Mouse (Mus musculus): ENCODE measurements at regions not wholly inside any gene's neighbourhood (a gene's known extent, or its start where the extent isn't known, plus 50 kb on each side); places are given as distances from the start of the nearest gene placed in this dataset.
A peak's percentile ranks its signal among the peaks of the same experiment; 100 is the strongest.

GRCm38 (mm10) chr11:64655162-64655561 is 218.7 kb upstream of the F930015N05Rik start:
- no peak for DNase-seq (ENCODE audit: low read depth, low spot score)

- no peak for DNase-seq (ENCODE audit: low read depth, low spot score)
These were observed 226.7 kb upstream of the F930015N05Rik start for GRCm38 (mm10) chr11:64663166-64663565.

DNA sequence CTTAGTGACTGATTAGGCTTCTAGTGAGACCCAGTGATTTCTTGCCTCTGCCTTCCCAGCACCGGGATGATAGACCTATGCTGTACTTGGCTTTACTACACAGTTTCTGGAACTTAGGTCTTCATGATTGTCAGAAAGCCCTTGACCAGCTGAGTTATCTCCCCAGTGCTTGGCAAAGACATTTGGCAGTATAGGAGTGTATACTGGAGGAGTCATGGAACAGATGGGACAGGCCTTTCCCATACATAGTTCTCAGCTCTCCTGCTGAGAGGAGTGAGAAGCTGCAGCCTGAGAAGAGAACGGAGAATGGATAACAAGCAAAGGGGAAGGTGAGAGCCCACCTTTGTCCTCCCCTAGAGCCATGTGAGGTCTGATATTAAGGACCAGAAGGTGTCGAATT is 230.6 kb upstream of the F930015N05Rik start:
- no peak for DNase-seq (ENCODE audit: low read depth, low spot score)

GRCm38 (mm10) chr11:64667521-64667920 is 231.1 kb upstream of the F930015N05Rik start:
- no peak for DNase-seq (ENCODE audit: low read depth, low spot score)

DNA sequence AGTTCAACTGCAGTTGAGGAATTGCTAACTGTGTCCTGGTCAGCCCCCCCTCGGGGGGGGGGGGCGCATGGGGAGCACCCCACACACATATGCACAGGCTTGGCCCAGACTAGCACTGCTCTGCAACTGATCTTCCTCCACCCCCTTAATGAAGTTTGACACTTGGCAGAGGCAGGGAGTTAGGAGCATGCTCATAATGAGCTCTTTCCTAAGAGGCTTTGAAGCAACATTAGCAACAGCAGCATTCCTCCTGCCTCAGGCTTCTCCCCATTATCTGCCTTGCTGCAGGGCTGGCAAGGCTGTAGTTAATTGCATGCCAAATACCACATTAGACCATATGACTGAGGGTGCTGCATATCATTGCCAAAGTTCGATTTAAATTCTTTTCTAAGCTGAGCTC is 235.4 kb upstream of the F930015N05Rik start:
- no peak for DNase-seq (ENCODE audit: low read depth, low spot score)

DNA sequence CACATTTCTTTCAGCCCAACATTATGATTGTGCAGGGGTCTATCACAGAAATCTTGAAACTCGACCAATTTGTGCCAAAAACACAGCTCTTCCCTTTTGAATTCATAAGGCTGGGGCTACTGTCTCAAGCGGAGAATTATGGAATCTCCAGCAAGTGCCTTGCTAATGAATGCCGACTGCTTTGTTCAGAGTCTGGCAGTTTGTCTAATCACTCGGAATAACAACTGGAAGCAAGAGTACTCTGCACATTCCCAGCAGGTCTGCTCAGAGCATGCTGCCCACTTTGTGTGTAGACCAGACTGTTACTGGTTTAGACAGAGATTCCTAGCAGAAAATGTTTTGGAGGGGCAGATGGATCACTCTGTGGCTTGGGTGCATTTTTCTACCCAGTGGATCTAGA is 237.1 kb upstream of the F930015N05Rik start:
- DNase-seq (ENCODE audit: low read depth, low spot score): no peak

DNA sequence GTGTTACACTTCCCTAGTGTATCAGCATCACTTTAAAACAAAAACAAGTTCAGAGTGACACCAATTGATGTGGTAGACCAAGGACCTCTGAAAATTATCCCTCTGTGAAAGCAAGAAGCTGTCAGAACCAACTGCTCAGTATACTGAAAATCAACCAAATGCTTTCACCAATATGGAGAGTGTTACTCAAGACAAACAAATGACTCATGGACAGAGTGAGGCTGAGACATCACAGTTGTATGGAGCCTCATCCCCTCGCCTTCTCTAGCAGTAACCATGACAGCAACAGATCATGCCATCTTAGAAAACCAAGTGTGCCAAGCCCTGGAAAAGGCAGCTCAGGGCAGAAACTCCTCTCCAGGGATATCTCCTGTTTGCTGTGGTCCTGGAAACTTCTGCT is 267.3 kb upstream of the F930015N05Rik start:
- DNase-seq (ENCODE audit: low read depth, low spot score): no peak

- no peak for DNase-seq (ENCODE audit: low read depth, low spot score)
These were observed 267.0 kb upstream of the Elac2 start for GRCm38 (mm10) chr11:64711801-64712200.

DNA sequence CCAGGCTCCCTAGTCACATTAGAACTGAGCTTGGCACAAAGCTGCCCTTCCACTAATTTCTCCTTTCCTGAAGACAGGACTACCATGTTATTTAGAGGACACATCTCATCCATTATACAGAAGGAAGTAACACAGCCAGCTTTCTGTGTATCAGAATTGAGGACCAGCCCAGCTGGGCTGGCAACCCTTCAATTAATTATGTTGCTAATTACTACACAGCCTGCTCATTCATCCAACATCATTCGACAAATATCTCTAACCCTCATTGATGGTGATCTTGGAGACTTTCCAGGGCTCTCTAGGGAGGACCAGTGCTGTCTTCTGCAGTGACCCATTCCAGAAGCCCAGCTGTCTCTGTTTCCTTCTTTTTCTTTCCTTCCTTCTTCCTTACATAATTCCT is 263.7 kb upstream of the Elac2 start:
- DNase-seq (ENCODE audit: low read depth, low spot score): no peak

GRCm38 (mm10) chr11:64718316-64719085 is 260.3 kb upstream of the Elac2 start:
- peak; percentile 37 for DNase-seq (ENCODE audit: low read depth, low spot score)

DNA sequence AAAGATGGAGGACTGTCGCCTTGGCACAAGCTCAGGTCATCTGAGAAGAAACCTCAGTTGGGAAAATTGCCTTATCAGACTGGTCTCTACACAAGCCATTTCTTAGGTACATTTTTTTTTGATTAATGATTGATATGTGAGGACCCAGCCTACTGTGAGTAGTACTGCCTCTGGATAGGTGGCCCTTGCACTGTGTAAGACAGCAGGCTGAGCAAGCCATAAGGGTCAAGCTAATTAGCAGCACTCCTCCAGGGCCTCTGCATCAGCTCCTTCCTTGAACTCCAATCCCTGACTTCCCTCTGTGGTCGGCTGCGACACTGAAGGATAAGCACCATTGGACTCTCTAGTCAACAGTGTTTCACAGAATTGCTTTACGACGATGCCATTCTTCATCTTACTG is 252.6 kb upstream of the Elac2 start:
- DNase-seq (ENCODE audit: low read depth, low spot score): no peak

DNA sequence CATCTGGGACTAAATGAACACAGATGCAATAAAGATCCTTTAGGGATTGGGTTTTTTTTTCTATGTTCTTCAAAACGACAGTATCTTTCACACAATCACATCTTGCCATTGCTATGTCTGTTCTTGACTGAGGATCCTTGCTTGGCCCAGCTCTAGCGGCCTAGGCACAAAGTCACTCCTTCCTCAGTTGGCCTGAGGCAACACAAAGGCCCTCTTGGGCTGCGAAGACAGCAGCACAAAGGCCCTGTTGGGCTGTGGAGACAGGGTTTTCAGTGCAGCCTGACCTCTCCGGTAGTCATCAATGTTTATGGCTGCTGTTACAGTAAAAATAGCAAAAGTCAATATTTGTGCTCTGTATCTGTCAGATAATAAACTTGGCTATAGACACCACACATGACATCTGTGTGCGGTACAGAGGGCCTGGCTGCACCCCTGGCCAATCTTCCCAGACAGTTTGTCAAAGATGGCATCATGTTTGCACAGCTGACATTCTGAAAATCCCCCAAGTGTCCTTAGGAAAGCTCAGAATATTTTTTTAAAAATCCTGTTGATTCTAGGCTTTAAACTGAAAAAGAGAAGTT is 250.9 kb upstream of the Elac2 start:
- no peak for DNase-seq (ENCODE audit: low read depth, low spot score)

- DNase-seq (ENCODE audit: low read depth, low spot score): no peak
These were observed 239.9 kb upstream of the Elac2 start for GRCm38 (mm10) chr11:64738948-64739347.

DNA sequence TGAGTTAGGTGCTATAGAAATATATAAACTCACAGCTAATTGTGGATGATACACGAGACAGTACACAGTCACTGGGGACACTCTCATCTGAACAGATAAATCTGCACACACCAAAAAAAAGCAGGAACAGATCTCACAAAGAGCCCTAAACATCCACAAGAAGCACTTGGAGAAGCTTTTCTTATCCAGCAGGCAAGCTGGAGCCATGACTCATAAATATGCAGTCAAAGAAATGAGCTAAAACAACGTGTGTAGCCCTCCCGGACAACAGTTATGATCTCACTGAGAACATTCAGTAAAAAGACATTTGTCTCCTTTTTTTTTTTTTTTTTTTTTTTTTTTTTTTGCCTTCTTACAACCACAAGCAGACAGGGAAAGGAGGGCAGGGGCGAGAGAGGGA is 235.1 kb upstream of the Elac2 start:
- DNase-seq (ENCODE audit: low read depth, low spot score): no peak

- no peak for DNase-seq (ENCODE audit: low read depth, low spot score)
These were observed 232.7 kb upstream of the Elac2 start for GRCm38 (mm10) chr11:64746146-64746545.

DNA sequence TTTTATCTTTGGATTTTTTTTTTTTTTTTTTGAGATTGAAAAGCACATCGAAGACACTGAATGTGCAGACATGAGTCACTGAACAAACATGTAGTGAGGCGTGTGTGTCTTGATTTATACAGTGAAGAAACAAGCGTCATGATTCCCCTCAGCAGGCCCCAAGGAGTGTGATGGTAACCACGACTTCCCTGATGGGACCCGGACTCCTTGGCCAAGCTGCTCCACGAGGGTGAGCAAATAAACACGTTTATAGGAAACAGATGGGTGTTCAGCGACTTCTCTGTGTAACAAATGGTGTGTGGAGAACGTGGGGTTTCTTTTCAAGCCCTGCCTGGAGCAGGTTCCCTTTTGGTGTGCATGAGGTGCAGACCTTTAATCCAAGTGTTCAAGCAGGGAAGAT is 228.9 kb upstream of the Elac2 start:
- DNase-seq (ENCODE audit: low read depth, low spot score): no peak

- no peak for DNase-seq (ENCODE audit: low read depth, low spot score)
These were observed 226.5 kb upstream of the Elac2 start for GRCm38 (mm10) chr11:64752299-64752698.

GRCm38 (mm10) chr11:64752816-64753215 is 226.0 kb upstream of the Elac2 start:
- DNase-seq (ENCODE audit: low read depth, low spot score): no peak

- no peak for DNase-seq (ENCODE audit: low read depth, low spot score)
These were observed 224.8 kb upstream of the Elac2 start for GRCm38 (mm10) chr11:64754076-64754475.

GRCm38 (mm10) chr11:64755563-64755962 is 223.3 kb upstream of the Elac2 start:
- DNase-seq (ENCODE audit: low read depth, low spot score): no peak

GRCm38 (mm10) chr11:64760626-64761025 is 218.2 kb upstream of the Elac2 start:
- DNase-seq (ENCODE audit: low read depth, low spot score): no peak

DNA sequence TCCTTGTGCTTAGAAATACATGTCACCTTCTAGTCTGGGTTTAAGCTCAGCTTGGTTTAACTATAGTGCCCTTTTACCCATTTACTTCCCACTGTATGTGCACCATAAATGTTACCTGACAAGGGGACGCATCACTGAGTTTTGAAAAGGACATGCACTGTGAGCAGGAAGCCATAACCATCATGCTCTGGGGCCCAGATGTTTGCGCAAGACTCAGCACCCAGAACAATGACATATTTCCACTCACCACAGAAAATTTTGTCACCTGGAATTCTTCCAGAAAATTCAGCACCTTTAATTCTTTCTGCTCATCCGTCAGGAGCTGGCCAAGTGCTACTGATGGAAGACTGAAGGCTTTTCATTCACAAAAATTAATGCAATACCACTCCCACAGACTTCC is 216.1 kb upstream of the Elac2 start:
- no peak for DNase-seq (ENCODE audit: low read depth, low spot score)

GRCm38 (mm10) chr11:64764056-64764455 is 214.8 kb upstream of the Elac2 start:
- no peak for DNase-seq (ENCODE audit: low read depth, low spot score)

GRCm38 (mm10) chr11:64776691-64777090 is 202.1 kb upstream of the Elac2 start:
- DNase-seq (ENCODE audit: low read depth, low spot score): no peak
